Mouse (Mus musculus): ENCODE measurements around the gene Tspan33. TPM values are rescaled to one million over a fixed set of nuclear protein-coding genes. Genes with fewer than 3 reads are reported as not detected.
A peak's percentile ranks its signal among the peaks of the same experiment; 100 is the strongest.

The Tspan33 gene
- polyA plus RNA-seq (2014; fragmentation: Nextera tagmentation; extraction: Ambion mirVana): 11.9 and 12.1 TPM in 2 replicates

DNA sequence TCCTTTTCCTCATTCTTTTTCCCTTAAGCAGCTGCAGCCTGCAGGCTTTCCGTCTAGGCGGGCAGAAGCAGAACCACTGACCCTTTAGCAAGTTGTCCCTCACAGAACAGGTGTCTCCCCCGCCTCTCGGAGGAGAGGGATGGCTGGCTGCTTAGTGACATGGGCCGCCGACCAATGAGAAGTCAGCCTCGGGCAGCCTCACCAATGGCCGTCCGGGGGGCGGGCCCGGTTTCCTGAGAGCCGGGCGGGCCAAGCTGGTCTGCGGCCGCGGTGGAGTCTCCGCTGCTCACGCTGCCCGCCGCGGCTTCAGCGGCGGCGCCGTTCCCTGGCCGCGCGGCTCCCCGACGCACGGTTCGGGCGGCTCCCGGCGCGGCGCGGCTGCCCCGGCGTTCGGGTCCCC is at the start of gene Tspan33:
TSS of gene Tspan33 (plus strand) at position 270 of the 400 bp plus-strand sequence.
- H3K4me3 ChIP-seq (ENCODE audit: low read depth, low read length): peak within 1 kb of the TSS; percentile 85
- H3K4me1 ChIP-seq (ENCODE audit: control insufficient read depth, insufficient read depth, low read length): peaks cover 8% of the 10 kb centered on the region; the same call in 1 of the 2 replicates
- H3K27ac ChIP-seq (ENCODE audit: low read depth, low read length): peak within 1 kb of the TSS; percentile 66; the same call in 1 of the 2 replicates
- H3K9ac ChIP-seq (ENCODE audit: low read depth, low read length): peak within 1 kb of the TSS; percentile 90
- no peaks in the 10 kb centered on the region for H3K36me3 ChIP-seq (ENCODE audit: control insufficient read depth, insufficient read depth, low read length)
- H3K9me3 ChIP-seq (replicated peaks; ENCODE audit: control insufficient read depth, low read length): no peaks in the 10 kb centered on the region
- ATAC-seq (replicated peaks; ENCODE audit: insufficient number of reproducible peaks, low FRiP score, low TSS enrichment): peak; percentile 93
- WGBS (ENCODE audit: insufficient replicate concordance): under 1% methylated on average over 30 of the region's 41 CpGs
- H3K27me3 ChIP-seq (ENCODE audit: control insufficient read depth, insufficient read depth, low read length): peaks cover 19% of the 10 kb centered on the region
- H3K4me2 ChIP-seq: peak within 1 kb of the TSS; percentile 99

- 31% methylated on average over 14 of the region's 14 CpGs for WGBS (ENCODE audit: insufficient replicate concordance)
- no peak for ATAC-seq (replicated peaks; ENCODE audit: insufficient number of reproducible peaks, low FRiP score, low TSS enrichment)
- Histone ChIP-seq H3K36me3 (ENCODE audit: control insufficient read depth, insufficient read depth, low read length) (no peaks in the 10 kb centered on the region), H3K4me3 (ENCODE audit: low read depth, low read length) (no peak overlapping the region), H3K4me1 (ENCODE audit: control insufficient read depth, insufficient read depth, low read length) (no peaks in the 10 kb centered on the region), H3K9me3 (replicated peaks; ENCODE audit: control insufficient read depth, low read length) (no peaks in the 10 kb centered on the region), H3K27ac (ENCODE audit: low read depth, low read length) (no peak overlapping the region), H3K27me3 (ENCODE audit: control insufficient read depth, insufficient read depth, low read length) (no peaks in the 10 kb centered on the region), H3K4me2 (no peak overlapping the region), H3K9ac (ENCODE audit: low read depth, low read length) (no peak overlapping the region)
Observed at GRCm38 (mm10) chr6:29649494-29650169, 44.4 kb upstream of the Tspan33 start.

- H3K9ac ChIP-seq (ENCODE audit: low read depth, low read length): no peak overlapping the region
- 70% methylated on average over 10 of the region's 10 CpGs for WGBS (ENCODE audit: insufficient replicate concordance)
- H3K4me3 ChIP-seq (ENCODE audit: low read depth, low read length): no peak overlapping the region
- H3K36me3 ChIP-seq (ENCODE audit: control insufficient read depth, insufficient read depth, low read length): no peaks in the 10 kb centered on the region
- no peaks in the 10 kb centered on the region for H3K27me3 ChIP-seq (ENCODE audit: control insufficient read depth, insufficient read depth, low read length)
- no peaks in the 10 kb centered on the region for H3K4me1 ChIP-seq (ENCODE audit: control insufficient read depth, insufficient read depth, low read length)
- ATAC-seq (replicated peaks; ENCODE audit: insufficient number of reproducible peaks, low FRiP score, low TSS enrichment): no peak
- no peaks in the 10 kb centered on the region for H3K9me3 ChIP-seq (replicated peaks; ENCODE audit: control insufficient read depth, low read length)
- H3K27ac ChIP-seq (ENCODE audit: low read depth, low read length): no peak overlapping the region
- no peak overlapping the region for H3K4me2 ChIP-seq
Observed at GRCm38 (mm10) chr6:29650170-29650549, 43.9 kb upstream of the Tspan33 start.

GRCm38 (mm10) chr6:29653271-29653670 is 40.8 kb upstream of the Tspan33 start:
- H3K27me3 ChIP-seq (ENCODE audit: control insufficient read depth, insufficient read depth, low read length): no peaks in the 10 kb centered on the region
- H3K4me3 ChIP-seq (ENCODE audit: low read depth, low read length): no peak overlapping the region
- H3K4me2 ChIP-seq: no peak overlapping the region
- H3K9me3 ChIP-seq (replicated peaks; ENCODE audit: control insufficient read depth, low read length): no peaks in the 10 kb centered on the region
- H3K36me3 ChIP-seq (ENCODE audit: control insufficient read depth, insufficient read depth, low read length): no peaks in the 10 kb centered on the region
- H3K27ac ChIP-seq (ENCODE audit: low read depth, low read length): no peak overlapping the region
- H3K9ac ChIP-seq (ENCODE audit: low read depth, low read length): no peak overlapping the region
- no peaks in the 10 kb centered on the region for H3K4me1 ChIP-seq (ENCODE audit: control insufficient read depth, insufficient read depth, low read length)
- ATAC-seq (replicated peaks; ENCODE audit: insufficient number of reproducible peaks, low FRiP score, low TSS enrichment): no peak

- no peaks in the 10 kb centered on the region for H3K27me3 ChIP-seq (ENCODE audit: control insufficient read depth, insufficient read depth, low read length)
- no peaks in the 10 kb centered on the region for H3K4me1 ChIP-seq (ENCODE audit: control insufficient read depth, insufficient read depth, low read length)
- ATAC-seq (replicated peaks; ENCODE audit: insufficient number of reproducible peaks, low FRiP score, low TSS enrichment): no peak
- H3K4me2 ChIP-seq: no peak overlapping the region
- H3K36me3 ChIP-seq (ENCODE audit: control insufficient read depth, insufficient read depth, low read length): no peaks in the 10 kb centered on the region
- WGBS (ENCODE audit: insufficient replicate concordance): 81% methylated on average over 3 of the region's 3 CpGs
- no peak overlapping the region for H3K4me3 ChIP-seq (ENCODE audit: low read depth, low read length)
- H3K9me3 ChIP-seq (replicated peaks; ENCODE audit: control insufficient read depth, low read length): no peaks in the 10 kb centered on the region
- no peak overlapping the region for H3K27ac ChIP-seq (ENCODE audit: low read depth, low read length)
- no peak overlapping the region for H3K9ac ChIP-seq (ENCODE audit: low read depth, low read length)
Observed at GRCm38 (mm10) chr6:29658626-29659475, 35.2 kb upstream of the Tspan33 start.

DNA sequence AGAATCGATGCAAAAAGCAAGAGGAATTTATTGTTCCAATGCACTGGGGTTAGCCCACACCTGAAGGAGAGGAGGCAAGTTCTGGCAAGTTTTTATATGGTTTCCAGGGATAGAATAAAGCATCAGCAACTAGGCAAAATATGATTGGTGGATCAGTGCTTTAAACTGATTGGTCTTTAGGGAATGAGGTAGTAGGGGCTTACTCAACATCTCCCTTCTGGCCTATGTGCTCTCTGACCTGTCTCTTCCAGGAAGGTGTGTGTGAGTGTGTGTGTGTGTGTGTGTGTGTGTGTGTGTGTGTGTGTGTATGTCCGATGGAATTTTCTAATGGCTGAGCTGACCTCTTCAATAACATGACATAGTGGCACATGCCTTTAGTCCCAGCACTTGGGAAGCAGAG is 34.1 kb upstream of the Tspan33 start:
- Histone ChIP-seq H3K4me2 (no peak overlapping the region), H3K4me3 (ENCODE audit: low read depth, low read length) (no peak overlapping the region), H3K27ac (ENCODE audit: low read depth, low read length) (no peak overlapping the region), H3K9ac (ENCODE audit: low read depth, low read length) (no peak overlapping the region), H3K36me3 (ENCODE audit: control insufficient read depth, insufficient read depth, low read length) (no peaks in the 10 kb centered on the region), H3K27me3 (ENCODE audit: control insufficient read depth, insufficient read depth, low read length) (no peaks in the 10 kb centered on the region), H3K4me1 (ENCODE audit: control insufficient read depth, insufficient read depth, low read length) (no peaks in the 10 kb centered on the region), H3K9me3 (replicated peaks; ENCODE audit: control insufficient read depth, low read length) (no peaks in the 10 kb centered on the region)
- 86% methylated on average over 2 of the region's 2 CpGs for WGBS (ENCODE audit: insufficient replicate concordance)
- ATAC-seq (replicated peaks; ENCODE audit: insufficient number of reproducible peaks, low FRiP score, low TSS enrichment): no peak

GRCm38 (mm10) chr6:29660662-29661307 is 33.2 kb upstream of the Tspan33 start:
- no peak overlapping the region for H3K9ac ChIP-seq (ENCODE audit: low read depth, low read length)
- no peaks in the 10 kb centered on the region for H3K9me3 ChIP-seq (replicated peaks; ENCODE audit: control insufficient read depth, low read length)
- H3K4me2 ChIP-seq: no peak overlapping the region
- no peak overlapping the region for H3K27ac ChIP-seq (ENCODE audit: low read depth, low read length)
- no peaks in the 10 kb centered on the region for H3K36me3 ChIP-seq (ENCODE audit: control insufficient read depth, insufficient read depth, low read length)
- ATAC-seq (replicated peaks; ENCODE audit: insufficient number of reproducible peaks, low FRiP score, low TSS enrichment): no peak
- H3K4me1 ChIP-seq (ENCODE audit: control insufficient read depth, insufficient read depth, low read length): no peaks in the 10 kb centered on the region
- WGBS (ENCODE audit: insufficient replicate concordance): 71% methylated on average over 11 of the region's 11 CpGs
- H3K4me3 ChIP-seq (ENCODE audit: low read depth, low read length): no peak overlapping the region
- H3K27me3 ChIP-seq (ENCODE audit: control insufficient read depth, insufficient read depth, low read length): no peaks in the 10 kb centered on the region

DNA sequence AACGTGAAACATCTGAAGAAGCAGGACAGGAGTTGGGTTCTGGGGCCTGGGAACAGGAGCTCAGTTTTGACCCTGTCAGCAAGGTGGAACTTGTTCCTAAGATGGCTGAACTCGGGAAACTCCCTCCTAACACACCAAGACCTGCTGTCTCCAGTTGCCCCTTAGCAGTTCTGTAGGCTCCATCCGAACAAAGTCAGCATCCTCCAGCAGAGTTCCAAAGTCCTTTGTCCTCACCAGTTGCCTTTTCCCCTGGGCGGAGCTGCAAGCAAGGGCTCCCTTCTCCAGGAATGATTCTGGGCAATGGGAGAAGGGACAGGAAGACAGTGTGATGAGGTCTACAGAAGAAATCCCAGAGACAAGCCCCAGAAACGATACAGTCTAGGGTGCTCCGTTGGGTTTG is 26.8 kb upstream of the Tspan33 start:
- Histone ChIP-seq H3K4me3 (ENCODE audit: low read depth, low read length) (no peak overlapping the region), H3K36me3 (ENCODE audit: control insufficient read depth, insufficient read depth, low read length) (no peaks in the 10 kb centered on the region), H3K4me1 (ENCODE audit: control insufficient read depth, insufficient read depth, low read length) (no peaks in the 10 kb centered on the region), H3K9ac (ENCODE audit: low read depth, low read length) (no peak overlapping the region), H3K4me2 (no peak overlapping the region), H3K27me3 (ENCODE audit: control insufficient read depth, insufficient read depth, low read length) (no peaks in the 10 kb centered on the region), H3K27ac (ENCODE audit: low read depth, low read length) (no peak overlapping the region), H3K9me3 (replicated peaks; ENCODE audit: control insufficient read depth, low read length) (no peaks in the 10 kb centered on the region)
- 65% methylated on average over 6 of the region's 6 CpGs for WGBS (ENCODE audit: insufficient replicate concordance)
- ATAC-seq (replicated peaks; ENCODE audit: insufficient number of reproducible peaks, low FRiP score, low TSS enrichment): no peak

Data from heart, embryonic 11.5 days (tissue).